In genomic region chr16:38635833-38636390, GRCm38 (mm10) we compare ENCODE assay signal across 19 mouse cellular contexts.
DNase-seq lines count a peak whose midpoint lies in the region; ATAC-seq lines count a peak whose summit lies in the region.
"Had no signal": no experiment of that assay in that cellular context is flagged by ENCODE, and none has a peak within 500 bp of the region (broad histone marks: within the 10 kb centered on the region; RNA-seq: fewer than 3 reads in every experiment).

No protein-coding gene starts in this region.

- no peaks in the 10 kb centered on the region for H3K27me3 ChIP-seq in heart, embryonic 16.5 days (ENCODE audit: control insufficient read depth, insufficient read depth, low read length)
- H3K27me3 ChIP-seq in forebrain, embryonic 13.5 days: no peaks in the 10 kb centered on the region
- H3K27me3 ChIP-seq: embryonic facial prominence, embryonic 15.5 days; hindbrain, embryonic 15.5 days; midbrain, embryonic 12.5 days had no signal

- no peak for ATAC-seq in heart, embryonic 16.5 days (replicated peaks; ENCODE audit: extremely low read depth, insufficient read depth, low FRiP score)
- ATAC-seq in CD4-positive, CD25-positive, alpha-beta regulatory T cell, adult 4 months: peak; percentile 48
- peak; percentile 16; the same call in 1 of the 2 replicates for ATAC-seq in granulocyte monocyte progenitor cell, adult 5-6 weeks (replicated peaks; ENCODE audit: poor library complexity, severe bottlenecking)
- ATAC-seq in forebrain, embryonic 13.5 days: no peak
- ATAC-seq: forebrain, embryonic 14.5 days had no signal

- H3K36me3 ChIP-seq in heart, embryonic 16.5 days (ENCODE audit: control insufficient read depth, insufficient read depth): peaks cover 52% of the 10 kb centered on the region
- no peaks in the 10 kb centered on the region for H3K36me3 ChIP-seq in forebrain, embryonic 13.5 days (ENCODE audit: poor library complexity, severe bottlenecking)
- H3K36me3 ChIP-seq: embryonic facial prominence, embryonic 15.5 days; hindbrain, embryonic 15.5 days; midbrain, embryonic 12.5 days had no signal

- H3K4me3 ChIP-seq in heart, embryonic 16.5 days (ENCODE audit: low read length): no peak overlapping the region
- H3K4me3 ChIP-seq in forebrain, embryonic 13.5 days: no peak overlapping the region
- H3K4me3 ChIP-seq: embryonic facial prominence, embryonic 15.5 days; hindbrain, embryonic 15.5 days; midbrain, embryonic 12.5 days had no signal

- no peaks in the 10 kb centered on the region for H3K9me3 ChIP-seq in heart, embryonic 16.5 days (replicated peaks; ENCODE audit: control insufficient read depth, low read length)
- no peaks in the 10 kb centered on the region for H3K9me3 ChIP-seq in forebrain, embryonic 13.5 days (replicated peaks)
- H3K9me3 ChIP-seq: embryonic facial prominence, embryonic 15.5 days; hindbrain, embryonic 15.5 days; midbrain, embryonic 12.5 days had no signal

- intact Hi-C loops in left cerebral cortex, postnatal 14 days (cut with DNase I): loop anchor here (10.0 kb wide), 1 partner anchor 89 kb away; no protein-coding TSS in a partner anchor

- no peak overlapping the region; the same call in 1 of the 2 replicates for H3K4me2 ChIP-seq in heart, embryonic 16.5 days (ENCODE audit: low read depth, low read length)
- H3K4me2 ChIP-seq in forebrain, embryonic 13.5 days: no peak overlapping the region
- H3K4me2 ChIP-seq: embryonic facial prominence, embryonic 15.5 days; hindbrain, embryonic 15.5 days; midbrain, embryonic 12.5 days had no signal

- WGBS in heart, embryonic 16.5 days: 67% methylated on average over 8 of the region's 8 CpGs
- 84% methylated on average over 8 of the region's 8 CpGs for WGBS in forebrain, embryonic 13.5 days

- peak overlapping the region; percentile 58; the same call in 1 of the 2 replicates for H3K27ac ChIP-seq in heart, embryonic 16.5 days (ENCODE audit: low read length)
- no peak overlapping the region for H3K27ac ChIP-seq in forebrain, embryonic 13.5 days
- H3K27ac ChIP-seq: hindbrain, embryonic 15.5 days; liver, embryonic 14.5 days; midbrain, embryonic 12.5 days had no signal

- peaks cover 11% of the 10 kb centered on the region for H3K4me1 ChIP-seq in heart, embryonic 16.5 days (ENCODE audit: control insufficient read depth, insufficient read depth, low read length)
- H3K4me1 ChIP-seq in forebrain, embryonic 13.5 days: no peaks in the 10 kb centered on the region
- H3K4me1 ChIP-seq: hindbrain, embryonic 15.5 days; midbrain, embryonic 12.5 days had no signal

- DNase-seq in heart, adult 8-10 months (ENCODE audit: low spot score): no peak
- peak; percentile 56 for DNase-seq in thymus, postnatal 0 days (ENCODE audit: low spot score)
- no peak for DNase-seq in left cerebral cortex, postnatal 14 days (ENCODE audit: low spot score in 2 of 2)
- no peak for DNase-seq in right cerebral cortex, adult 18-20 months
- DNase-seq: adrenal gland, postnatal 36 days; cerebellum, postnatal 36 days; heart, postnatal 10 days; kidney, adult 8-10 months; layer of hippocampus, postnatal 36 days; lung, postnatal 10 days had no signal

- no peak overlapping the region for H3K9ac ChIP-seq in heart, embryonic 16.5 days (ENCODE audit: low read length)
- no peak overlapping the region for H3K9ac ChIP-seq in forebrain, embryonic 13.5 days
- H3K9ac ChIP-seq: embryonic facial prominence, embryonic 15.5 days; hindbrain, embryonic 15.5 days; liver, embryonic 14.5 days; midbrain, embryonic 12.5 days had no signal

Comparison
In these comparisons a context has a peak if more than half of its experiments do, and no peak if none do; other contexts are left out.
1. ATAC-seq: peak in CD4-positive, CD25-positive, alpha-beta regulatory T cell, adult 4 months (single experiment) and granulocyte monocyte progenitor cell, adult 5-6 weeks (single experiment); none in heart, embryonic 16.5 days (single experiment) and forebrain, embryonic 13.5 days (single experiment).